Mouse (Mus musculus) CD4-positive, CD25-positive, alpha-beta regulatory T cell, adult 4 months (primary cell): ENCODE measurements around the gene Traf2. TPM values are rescaled to one million over a fixed set of nuclear protein-coding genes. Genes with fewer than 3 reads are reported as not detected.

Source experiments
- ATAC-seq: one replicate; pipeline ENCODE4 v1.8.0; 2017
- polyA plus RNA-seq, 2 experiments: library from polyadenylated mRNA; unstranded; fragments of 100-300 nt; shearing (Covaris generic); gene quantifications; one replicate each; pipeline ENCODE4 v1.2.1; 2017

The Traf2 gene
- 100 to 1,000 TPM in 1 of 2 experiments, 10 to 100 TPM in 1; 83.7 to 125 TPM for polyA plus RNA-seq

- peak; percentile 86 for ATAC-seq
These were observed at the start of gene Traf2 for GRCm38 (mm10) chr2:25546811-25547491. Gene Traf2 (minus strand): TSS chr2:25546940.

GRCm38 (mm10) chr2:25591863-25592262, 45.1 kb upstream of the Traf2 start:
- ATAC-seq = no peak

GRCm38 (mm10) chr2:25588227-25588907, 41.6 kb upstream of the Traf2 start:
- no peak for ATAC-seq

DNA sequence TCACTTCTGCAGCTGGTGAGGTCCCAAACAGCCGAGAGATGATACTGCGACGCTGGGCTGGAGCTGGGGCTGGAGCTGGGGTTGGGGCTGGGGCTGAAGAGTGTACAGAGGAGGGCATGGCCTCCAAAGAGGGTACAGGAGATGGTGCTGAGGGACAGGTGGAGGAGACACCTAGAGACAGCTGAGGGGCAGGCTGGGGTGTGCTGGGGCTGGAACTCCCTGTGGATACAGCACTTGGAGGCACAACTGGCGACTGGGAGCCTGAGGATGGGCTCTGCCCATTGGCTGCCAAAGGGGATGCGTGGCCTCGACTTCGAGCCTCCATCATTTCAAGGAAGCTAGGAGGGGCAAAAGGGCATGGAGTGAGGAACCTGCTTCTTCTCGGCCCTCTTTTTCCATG, 40.5 kb upstream of the Traf2 start:
- ATAC-seq = no peak

DNA sequence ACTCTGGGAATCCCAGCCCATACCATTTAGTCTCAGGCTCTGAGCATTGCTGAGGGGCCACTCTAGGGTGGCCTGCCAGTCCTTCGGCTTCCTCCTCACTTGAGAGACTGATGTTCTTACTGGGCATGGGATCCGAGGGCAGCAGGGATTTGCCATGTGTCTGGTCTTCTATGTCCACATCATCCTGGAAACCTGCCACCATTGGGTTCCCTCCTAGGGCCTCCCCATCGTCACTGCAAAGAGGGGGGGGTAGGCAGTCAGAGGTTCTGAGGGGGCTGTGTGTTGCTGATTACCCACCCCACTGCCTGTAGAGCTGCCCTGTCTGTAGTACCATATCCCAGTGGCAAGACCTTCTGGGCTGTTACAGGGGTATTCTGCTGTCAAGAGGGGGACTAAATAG, 38.9 kb upstream of the Traf2 start:
- ATAC-seq = no peak

- ATAC-seq = no peak
These were observed 38.1 kb upstream of the Traf2 start for GRCm38 (mm10) chr2:25584856-25585255.

GRCm38 (mm10) chr2:25584152-25584551, 37.4 kb upstream of the Traf2 start:
- no peak for ATAC-seq

DNA sequence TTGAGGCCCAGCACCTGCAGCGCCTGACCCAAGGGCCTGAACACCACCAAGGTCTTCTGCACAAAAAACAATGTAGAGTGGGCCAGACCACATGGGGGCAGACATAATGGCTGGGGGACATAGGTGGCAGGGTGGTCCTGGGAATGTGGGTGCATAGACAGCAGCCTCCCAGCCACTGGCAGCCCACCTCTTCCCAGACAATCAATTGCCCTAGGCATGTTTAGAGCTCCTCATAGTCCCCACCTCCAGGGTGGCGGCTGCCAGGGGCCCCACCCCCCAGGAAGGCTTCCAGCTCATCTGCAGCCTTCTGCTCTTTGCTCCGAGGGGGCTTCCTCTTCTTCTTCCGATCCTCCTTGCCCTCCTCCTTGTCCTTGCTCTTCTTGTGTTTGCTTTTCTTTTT, 36.8 kb upstream of the Traf2 start:
- no peak for ATAC-seq

DNA sequence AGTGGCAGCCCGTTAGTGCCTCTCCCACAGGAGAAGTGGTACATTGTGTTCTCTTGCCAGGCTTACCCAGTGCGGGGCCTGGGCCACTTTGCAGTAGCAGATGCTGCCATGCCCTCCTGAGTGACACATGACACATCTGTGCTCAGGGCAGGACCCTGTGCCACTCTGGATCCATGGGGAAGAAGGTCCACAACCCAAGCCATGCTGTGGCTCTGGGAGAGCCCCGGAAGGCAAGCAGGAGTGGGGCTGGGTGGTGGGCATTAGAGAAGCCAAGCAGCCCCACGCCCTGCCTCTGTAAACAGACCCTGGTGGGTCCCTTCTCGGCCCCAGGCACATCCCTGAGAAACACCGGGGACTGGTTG, 36.4 kb upstream of the Traf2 start:
- ATAC-seq = no peak

DNA sequence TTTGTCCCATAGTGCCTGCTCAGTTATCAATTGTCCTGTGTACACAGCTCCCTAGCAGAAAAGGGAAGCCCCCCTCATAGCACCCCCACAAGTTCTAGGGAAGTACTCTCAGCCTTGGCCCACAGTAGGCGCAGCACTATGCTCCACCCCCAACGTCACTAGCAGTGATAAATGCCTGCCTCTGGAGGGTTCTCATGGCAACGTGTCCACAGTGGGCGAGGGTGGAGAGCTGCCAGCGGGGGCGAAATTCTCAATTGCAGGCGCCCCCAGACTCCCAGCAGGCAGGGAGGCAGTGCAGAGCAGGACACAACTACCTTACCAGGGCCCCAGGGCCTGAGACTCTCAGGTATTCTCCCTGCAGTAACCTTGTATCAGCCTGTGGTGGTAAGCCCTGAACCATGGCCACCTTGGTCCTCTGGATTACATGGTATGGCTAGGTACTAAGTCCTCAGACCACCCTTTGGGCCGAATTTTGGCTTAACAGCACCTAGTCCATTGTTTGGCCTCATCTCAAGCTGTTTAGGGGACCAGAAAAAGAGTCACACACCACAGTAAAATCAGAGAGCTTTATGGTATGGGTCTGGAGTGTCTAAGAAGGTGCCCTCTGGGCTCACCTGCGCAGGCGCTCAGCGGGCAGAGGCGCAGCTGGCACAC, 35.9 kb upstream of the Traf2 start:
- no peak for ATAC-seq

GRCm38 (mm10) chr2:25581901-25582301, 35.2 kb upstream of the Traf2 start:
- no peak for ATAC-seq

DNA sequence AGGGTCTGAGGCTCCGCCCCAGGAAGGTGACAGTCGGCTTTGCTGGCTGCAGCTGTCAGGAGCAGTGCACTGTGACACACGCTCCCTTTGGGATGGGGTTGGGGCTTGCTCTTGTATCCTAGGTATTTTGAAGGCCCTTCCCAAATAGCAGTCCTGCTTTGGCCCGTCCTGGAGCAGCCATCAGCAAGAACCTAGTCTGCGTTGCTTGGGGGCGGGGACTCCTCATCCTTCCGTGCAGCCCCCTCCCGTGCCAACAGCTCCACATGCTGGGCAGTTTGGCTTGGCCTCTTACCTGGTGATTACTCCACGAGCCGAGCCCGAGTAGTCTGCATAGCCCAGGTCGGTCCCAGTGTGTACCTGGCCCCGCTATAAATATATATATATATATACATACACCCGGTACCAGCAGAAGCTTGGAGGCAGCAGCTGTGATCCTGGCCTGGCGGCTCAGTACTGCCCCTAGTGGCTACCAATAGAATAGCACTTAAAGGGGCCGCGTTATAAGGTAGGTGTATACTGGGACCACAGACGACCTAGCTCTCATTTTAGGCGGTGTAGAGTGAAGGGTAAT, 34.6 kb upstream of the Traf2 start, which contains the start of gene Ajm1:
Ajm1 (minus strand) TSS at position 464 of the 571 bp plus-strand sequence.
- ATAC-seq = peak; percentile 82

GRCm38 (mm10) chr2:25580621-25581101, 33.9 kb upstream of the Traf2 start:
- no peak for ATAC-seq

DNA sequence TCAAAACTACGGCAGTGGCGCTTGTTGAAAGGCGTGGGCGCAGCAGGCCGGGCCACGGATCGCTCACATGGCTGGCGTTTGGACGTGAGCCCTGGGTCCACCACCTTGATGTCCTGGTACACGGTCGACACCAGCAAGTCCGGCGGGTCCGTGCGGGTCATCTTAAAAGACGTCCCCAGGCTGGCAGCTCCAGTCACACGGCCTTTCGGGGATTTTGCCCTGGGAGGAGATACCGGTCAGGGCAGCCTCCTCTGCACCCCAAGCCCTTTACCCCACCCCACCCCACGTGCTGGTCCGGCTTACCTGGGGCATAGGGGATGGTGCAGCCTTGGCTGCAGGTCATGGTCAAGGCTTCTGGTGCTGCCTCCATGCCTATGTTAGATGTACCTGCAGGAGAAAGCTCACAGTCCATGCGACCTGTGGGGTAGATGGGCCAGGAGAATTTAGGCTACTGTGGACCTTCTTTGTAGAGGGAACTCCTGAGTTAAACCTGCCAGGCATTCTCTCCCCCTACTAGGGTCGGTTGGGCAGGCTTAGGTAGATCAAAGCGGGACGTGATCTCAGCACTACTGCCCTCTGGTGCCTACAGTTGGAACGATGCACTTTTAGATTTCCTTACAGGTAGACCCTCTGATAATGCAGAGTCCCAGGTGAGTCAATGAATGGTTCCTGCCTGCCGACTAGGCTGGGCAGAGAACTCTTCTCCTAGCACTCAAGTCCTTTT, 33.2 kb upstream of the Traf2 start:
- peak; percentile 58 for ATAC-seq

DNA sequence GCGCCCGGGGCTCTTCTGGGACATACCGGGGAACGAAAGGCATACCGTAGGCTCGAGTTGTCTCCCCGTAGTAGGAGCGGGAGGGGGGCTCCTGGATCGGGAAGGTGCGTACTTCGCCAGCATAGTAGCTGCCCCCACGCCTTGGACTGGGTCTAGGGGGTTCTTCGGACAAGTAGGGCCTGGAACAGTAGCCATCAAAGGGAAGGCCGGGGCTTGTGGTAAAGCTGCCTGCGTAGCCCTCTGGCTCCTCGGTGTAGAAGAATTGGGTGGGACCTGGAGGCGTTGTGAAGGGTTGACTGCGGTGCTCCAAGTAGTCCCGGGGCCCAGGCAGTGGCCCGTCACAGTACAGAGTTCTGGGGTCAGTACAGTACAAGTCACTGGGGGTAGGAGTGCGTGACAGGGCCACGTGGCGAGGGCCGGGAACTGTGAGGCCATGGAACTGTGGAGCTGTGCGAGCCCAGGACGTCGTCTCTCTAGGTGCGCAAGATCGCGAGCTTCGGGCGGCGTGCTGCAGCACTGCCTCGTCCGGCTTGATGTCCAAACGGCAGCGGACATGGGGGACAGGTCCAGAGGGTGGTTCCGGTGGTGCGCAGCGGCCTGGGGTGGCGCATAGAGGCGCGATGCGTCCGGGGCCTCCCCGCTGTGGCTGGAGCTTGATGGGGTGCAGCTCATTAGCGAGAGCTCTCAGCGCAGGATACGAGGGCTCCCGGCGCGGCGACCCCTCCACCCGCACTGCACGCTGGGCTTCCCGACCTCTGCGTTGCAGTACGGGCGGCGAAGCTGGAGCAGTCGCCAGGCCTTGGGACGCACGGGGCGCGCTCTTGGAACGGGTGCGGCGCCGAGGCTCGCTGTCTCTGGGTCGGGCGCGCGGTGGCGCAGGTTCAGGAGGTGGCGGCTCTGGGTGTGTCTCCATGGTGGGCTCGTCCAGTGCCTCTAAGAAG, 32.3 kb upstream of the Traf2 start:
- no peak for ATAC-seq

GRCm38 (mm10) chr2:25577951-25578795, 31.4 kb upstream of the Traf2 start:
- no peak for ATAC-seq

GRCm38 (mm10) chr2:25576965-25577891, 30.5 kb upstream of the Traf2 start:
- no peak for ATAC-seq

- ATAC-seq = no peak
These were observed 29.5 kb upstream of the Traf2 start for GRCm38 (mm10) chr2:25576028-25576850.
